Mouse (Mus musculus): ENCODE results near the gene Foxj1. TPM values are rescaled to one million over a fixed set of nuclear protein-coding genes. Genes with fewer than 3 reads are reported as not detected.

The Foxj1 gene
- polyA plus RNA-seq, 1 experiment from 2014 or later = 1.3 TPM

- H3K9ac ChIP-seq = no peak overlapping the region
- WGBS = 26% methylated on average over 19 of the region's 19 CpGs
- H3K4me3 ChIP-seq (ENCODE audit: low read depth, low read length) = no peak overlapping the region
- peaks cover 11% of the 10 kb centered on the region; the same call in 1 of the 2 replicates for H3K4me1 ChIP-seq (ENCODE audit: insufficient read depth)
- DNase-seq (no peak), ATAC-seq (ENCODE audit: insufficient read depth) (no peak)
- no peaks in the 10 kb centered on the region for H3K36me3 ChIP-seq (ENCODE audit: insufficient read depth)
- H3K4me2 ChIP-seq = no peak overlapping the region
- H3K27me3 ChIP-seq (ENCODE audit: insufficient read depth, low read length) = peaks cover 26% of the 10 kb centered on the region
- no peak for TF ChIP-seq CTCF (IDR thresholded peaks at IDR 0.05; ENCODE audit: low read depth)
- no peaks in the 10 kb centered on the region for H3K9me3 ChIP-seq (ENCODE audit: low read depth, low read length)
- H3K27ac ChIP-seq (ENCODE audit: low read depth) = no peak overlapping the region
Measured at GRCm38 (mm10) chr11:116332232-116332982, 2.8 kb downstream of the Foxj1 start.

- H3K4me1 ChIP-seq (ENCODE audit: insufficient read depth) = peaks cover 6% of the 10 kb centered on the region; the same call in 1 of the 2 replicates
- H3K27ac ChIP-seq (ENCODE audit: low read depth) = no peak overlapping the region
- no peak for TF ChIP-seq CTCF (IDR thresholded peaks at IDR 0.05; ENCODE audit: low read depth)
- WGBS = 64% methylated on average over 7 of the region's 7 CpGs
- peaks cover 25% of the 10 kb centered on the region for H3K27me3 ChIP-seq (ENCODE audit: insufficient read depth, low read length)
- no peaks in the 10 kb centered on the region for H3K36me3 ChIP-seq (ENCODE audit: insufficient read depth)
- ATAC-seq (ENCODE audit: insufficient read depth) (no peak), DNase-seq (no peak)
- H3K9ac ChIP-seq = no peak overlapping the region
- H3K9me3 ChIP-seq (ENCODE audit: low read depth, low read length) = no peaks in the 10 kb centered on the region
- no peak overlapping the region for H3K4me3 ChIP-seq (ENCODE audit: low read depth, low read length)
- H3K4me2 ChIP-seq = no peak overlapping the region
Measured at GRCm38 (mm10) chr11:116330211-116330518, 5.0 kb downstream of the Foxj1 start.

GRCm38 (mm10) chr11:116329314-116330210, 5.6 kb downstream of the Foxj1 start:
- Histone ChIP-seq H3K27me3 (ENCODE audit: insufficient read depth, low read length) (peaks cover 19% of the 10 kb centered on the region), H3K27ac (ENCODE audit: low read depth) (peak overlapping the region; percentile 30; the same call in 1 of the 2 replicates), H3K36me3 (ENCODE audit: insufficient read depth) (no peaks in the 10 kb centered on the region), H3K4me1 (ENCODE audit: insufficient read depth) (peaks cover 6% of the 10 kb centered on the region; the same call in 1 of the 2 replicates), H3K9me3 (ENCODE audit: low read depth, low read length) (no peaks in the 10 kb centered on the region), H3K9ac (peak overlapping the region; percentile 34; the same call in 1 of the 2 replicates), H3K4me2 (no peak overlapping the region), H3K4me3 (ENCODE audit: low read depth, low read length) (no peak overlapping the region)
- WGBS = 56% methylated on average over 18 of the region's 18 CpGs
- ATAC-seq (ENCODE audit: insufficient read depth) = no peak
- TF ChIP-seq CTCF (IDR thresholded peaks at IDR 0.05; ENCODE audit: low read depth) = no peak
- peak; percentile 54 for DNase-seq

- Histone ChIP-seq H3K27ac (ENCODE audit: low read depth) (no peak overlapping the region), H3K27me3 (ENCODE audit: insufficient read depth, low read length) (no peaks in the 10 kb centered on the region), H3K4me2 (no peak overlapping the region), H3K4me1 (ENCODE audit: insufficient read depth) (no peaks in the 10 kb centered on the region), H3K9ac (no peak overlapping the region), H3K4me3 (ENCODE audit: low read depth, low read length) (no peak overlapping the region), H3K36me3 (ENCODE audit: insufficient read depth) (no peaks in the 10 kb centered on the region), H3K9me3 (ENCODE audit: low read depth, low read length) (no peaks in the 10 kb centered on the region)
- no peak for TF ChIP-seq CTCF (IDR thresholded peaks at IDR 0.05; ENCODE audit: low read depth)
- no peak for DNase-seq
- no peak for ATAC-seq (ENCODE audit: insufficient read depth)
- WGBS = 59% methylated on average over 7 of the region's 7 CpGs
Measured at GRCm38 (mm10) chr11:116326963-116327603, 8.1 kb downstream of the Foxj1 start.

GRCm38 (mm10) chr11:116318719-116319659, 16.2 kb downstream of the Foxj1 start:
- no peaks in the 10 kb centered on the region for H3K4me1 ChIP-seq (ENCODE audit: insufficient read depth)
- WGBS = under 1% methylated on average over 41 of the region's 41 CpGs
- DNase-seq (peak; percentile 92), ATAC-seq (ENCODE audit: insufficient read depth) (peak; percentile 89)
- H3K27ac ChIP-seq (ENCODE audit: low read depth) = no peak overlapping the region
- no peaks in the 10 kb centered on the region for H3K9me3 ChIP-seq (ENCODE audit: low read depth, low read length)
- peak overlapping the region; percentile 98 for H3K4me2 ChIP-seq
- peak overlapping the region; percentile 67 for H3K9ac ChIP-seq
- no peaks in the 10 kb centered on the region for H3K27me3 ChIP-seq (ENCODE audit: insufficient read depth, low read length)
- peak; percentile 98 for TF ChIP-seq CTCF (IDR thresholded peaks at IDR 0.05; ENCODE audit: low read depth)
- peak overlapping the region; percentile 41 for H3K4me3 ChIP-seq (ENCODE audit: low read depth, low read length)
- no peaks in the 10 kb centered on the region for H3K36me3 ChIP-seq (ENCODE audit: insufficient read depth)

GRCm38 (mm10) chr11:116312359-116312758, 22.8 kb downstream of the Foxj1 start:
- DNase-seq (peak; percentile 78), ATAC-seq (ENCODE audit: insufficient read depth) (peak; percentile 63)
- Histone ChIP-seq H3K4me2 (no peak overlapping the region), H3K4me1 (ENCODE audit: insufficient read depth) (no peaks in the 10 kb centered on the region; the same call in 1 of the 2 replicates), H3K4me3 (ENCODE audit: low read depth, low read length) (no peak overlapping the region), H3K9ac (no peak overlapping the region), H3K27me3 (ENCODE audit: insufficient read depth, low read length) (no peaks in the 10 kb centered on the region), H3K36me3 (ENCODE audit: insufficient read depth) (no peaks in the 10 kb centered on the region), H3K9me3 (ENCODE audit: low read depth, low read length) (no peaks in the 10 kb centered on the region), H3K27ac (ENCODE audit: low read depth) (peak overlapping the region; percentile 0; the same call in 1 of the 2 replicates)
- TF ChIP-seq CTCF (IDR thresholded peaks at IDR 0.05; ENCODE audit: low read depth) = no peak
- 14% methylated on average over 8 of the region's 8 CpGs for WGBS
